Mouse (Mus musculus) small intestine, adult 2 months (tissue): ENCODE measurements around the gene Bach2.

Experiments used
- CTCF ChIP-seq: fragments of 200-500 bp; IDR thresholded peaks from 2 replicates; pipeline ENCODE4 v1.5.1; 2012; ENCODE audit warnings: low read depth, mild to moderate bottlenecking, control low read depth, inconsistent platforms, low read length, moderate library complexity, mixed read lengths; ENCODE audit not compliant: insufficient replicate concordance, insufficient read length; ENCODE audit errors: extremely low read depth
- POLR2A ChIP-seq: fragments of 200-500 bp; IDR thresholded peaks from 2 replicates; pipeline ENCODE4 v1.6.1; 2012; ENCODE audit warnings: low read depth, mild to moderate bottlenecking, control low read depth, inconsistent platforms, low read length, moderate library complexity

GRCm38 (mm10) chr4:32351661-32352246 lies 113.2 kb downstream of the Bach2 start:
- TF ChIP-seq POLR2A, result no peak
- TF ChIP-seq CTCF, result no peak
